Comparison of ENCODE assay signal across 8 mouse cellular contexts in the genomic region with DNA sequence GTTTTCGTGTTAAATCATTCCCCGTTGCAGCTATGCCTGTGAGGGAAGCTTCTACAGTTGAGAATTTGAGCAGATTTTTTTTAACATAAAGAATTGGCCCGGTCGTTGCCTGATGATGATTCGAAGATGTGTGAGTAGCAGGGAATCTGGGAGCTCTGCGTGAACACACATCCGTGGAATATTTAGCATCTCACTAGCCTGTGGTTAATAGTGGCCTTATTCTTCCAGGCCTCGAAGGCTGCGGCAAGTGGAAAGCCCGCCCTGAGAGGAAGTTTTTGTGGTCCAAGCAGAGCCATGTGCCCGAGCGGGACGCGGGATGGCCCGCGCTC. TPM values are rescaled to one million over a fixed set of nuclear protein-coding genes. Genes with fewer than 3 reads are reported as not detected.
A peak's percentile ranks its signal among the peaks of the same experiment; 100 is the strongest.
DNase-seq lines count a peak whose midpoint lies in the region; ATAC-seq lines count a peak whose summit lies in the region.

No protein-coding gene starts in this region.

- H3K4me1 ChIP-seq in kidney, embryonic 14.5 days (ENCODE audit: control insufficient read depth, insufficient read depth, low read length): peaks cover 9% of the 10 kb centered on the region; the same call in 1 of the 2 replicates
- no peaks in the 10 kb centered on the region for H3K4me1 ChIP-seq in brown adipose tissue, adult 24 weeks (ENCODE audit: control insufficient read depth, insufficient read depth, insufficient read length, low read length)
- peaks cover 4% of the 10 kb centered on the region; the same call in 1 of the 2 replicates for H3K4me1 ChIP-seq in hindbrain, embryonic 14.5 days (replicated peaks; ENCODE audit: control insufficient read depth, insufficient read depth, low read length)
- no peaks in the 10 kb centered on the region for H3K4me1 ChIP-seq in midbrain, embryonic 14.5 days (ENCODE audit: control insufficient read depth, insufficient read depth, low read length)

- 3% methylated on average over 16 of the region's 16 CpGs for WGBS in kidney, embryonic 14.5 days
- WGBS in hindbrain, embryonic 14.5 days: 2% methylated on average over 16 of the region's 16 CpGs
- 2% methylated on average over 16 of the region's 16 CpGs for WGBS in midbrain, embryonic 14.5 days

- H3K9me3 ChIP-seq in kidney, embryonic 14.5 days (ENCODE audit: control insufficient read depth, low read length): no peaks in the 10 kb centered on the region
- no peaks in the 10 kb centered on the region for H3K9me3 ChIP-seq in hindbrain, embryonic 14.5 days (ENCODE audit: control insufficient read depth, low read length)
- H3K9me3 ChIP-seq in midbrain, embryonic 14.5 days (ENCODE audit: control insufficient read depth, low read length): no peaks in the 10 kb centered on the region

- no peak for DNase-seq in kidney, adult 8-10 months
- DNase-seq in hindbrain, embryonic 14.5 days (ENCODE audit: low spot score): no peak
- no peak for DNase-seq in midbrain, embryonic 14.5 days
- DNase-seq in Muller cell, postnatal 12 days (ENCODE audit: inconsistent ontology term): no peak
- DNase-seq in embryo, embryonic 10.5 days (ENCODE audit: low spot score): no peak
- DNase-seq in layer of hippocampus, adult 18-20 months (ENCODE audit: low spot score in 2 of 2): no peak

- ATAC-seq in kidney, embryonic 14.5 days (ENCODE audit: low FRiP score, low TSS enrichment): no peak
- no peak for ATAC-seq in hindbrain, embryonic 14.5 days (ENCODE audit: low FRiP score)
- no peak for ATAC-seq in midbrain, embryonic 14.5 days (ENCODE audit: low FRiP score, low TSS enrichment)

- peak overlapping the region; percentile 96 for H3K4me2 ChIP-seq in kidney, embryonic 14.5 days (replicated peaks; ENCODE audit: low read depth, low read length)
- peak overlapping the region; percentile 90 for H3K4me2 ChIP-seq in hindbrain, embryonic 14.5 days (replicated peaks)
- peak overlapping the region; percentile 96 for H3K4me2 ChIP-seq in midbrain, embryonic 14.5 days (ENCODE audit: low read length)

- H3K36me3 ChIP-seq in kidney, embryonic 14.5 days (ENCODE audit: control insufficient read depth, insufficient read depth, low read length): no peaks in the 10 kb centered on the region
- no peaks in the 10 kb centered on the region for H3K36me3 ChIP-seq in hindbrain, embryonic 14.5 days (replicated peaks; ENCODE audit: control insufficient read depth, insufficient read depth)
- no peaks in the 10 kb centered on the region for H3K36me3 ChIP-seq in midbrain, embryonic 14.5 days (ENCODE audit: control insufficient read depth, insufficient read depth, low read length)

- peak overlapping the region; percentile 73 for H3K4me3 ChIP-seq in kidney, embryonic 14.5 days (ENCODE audit: low read length)
- H3K4me3 ChIP-seq in brown adipose tissue, adult 24 weeks (ENCODE audit: insufficient read depth, low read depth, low read length): peak overlapping the region; percentile 64
- peak overlapping the region; percentile 57 for H3K4me3 ChIP-seq in hindbrain, embryonic 14.5 days (replicated peaks; ENCODE audit: low read length)
- H3K4me3 ChIP-seq in midbrain, embryonic 14.5 days (replicated peaks; ENCODE audit: low read depth, low read length): peak overlapping the region; percentile 64

- H3K27ac ChIP-seq in kidney, embryonic 14.5 days (ENCODE audit: low read depth, low read length): no peak overlapping the region
- H3K27ac ChIP-seq in brown adipose tissue, adult 24 weeks (replicated peaks; ENCODE audit: low read depth, low read length): no peak overlapping the region
- H3K27ac ChIP-seq in hindbrain, embryonic 14.5 days: no peak overlapping the region
- no peak overlapping the region for H3K27ac ChIP-seq in midbrain, embryonic 14.5 days (replicated peaks; ENCODE audit: low read depth, low read length)

- H3K9ac ChIP-seq in kidney, embryonic 14.5 days (ENCODE audit: low read depth, low read length): no peak overlapping the region
- peak overlapping the region; percentile 49 for H3K9ac ChIP-seq in hindbrain, embryonic 14.5 days
- H3K9ac ChIP-seq in midbrain, embryonic 14.5 days (replicated peaks; ENCODE audit: low read length): peak overlapping the region; percentile 44

- peaks cover 54% of the 10 kb centered on the region for H3K27me3 ChIP-seq in kidney, embryonic 14.5 days (ENCODE audit: control insufficient read depth, insufficient read depth, low read length)
- peaks cover 49% of the 10 kb centered on the region for H3K27me3 ChIP-seq in hindbrain, embryonic 14.5 days (ENCODE audit: control insufficient read depth, insufficient read depth, low read length)
- H3K27me3 ChIP-seq in midbrain, embryonic 14.5 days (ENCODE audit: control insufficient read depth, insufficient read depth, low read length): peaks cover 34% of the 10 kb centered on the region

RNA-seq across cellular contexts. Expression of a gene that starts 2.0 kb away (rescaled TPM):
- 1.1 and 1.4 TPM in 2 replicates for polyA plus RNA-seq in kidney, embryonic 14.5 days (2014; fragmentation: Nextera tagmentation; extraction: Ambion mirVana)
- polyA plus RNA-seq in brown adipose tissue, adult 24 weeks (2012; ENCODE audit: insufficient read depth, insufficient read length, missing spikeins): not detected in 2 replicates
- 0.17 and 0.34 TPM in 2 replicates for polyA plus RNA-seq in hindbrain, embryonic 14.5 days (2014; fragmentation: Nextera tagmentation; extraction: Ambion mirVana)
- polyA plus RNA-seq in midbrain, embryonic 14.5 days (2014; fragmentation: Nextera tagmentation; extraction: Ambion mirVana): 0.26 and 0.84 TPM in 2 replicates
- total RNA-seq in layer of hippocampus, adult 18-20 months (2021): not detected
